Mouse (Mus musculus) megakaryocyte-erythroid progenitor cell, adult 5-6 weeks (primary cell): Measurements from ENCODE around the gene Olfr148. TPM values are rescaled to one million over a fixed set of nuclear protein-coding genes. Genes with fewer than 3 reads are reported as not detected.

ENCODE experiments used
- ATAC-seq: replicated peaks from 2 replicates; pipeline ENCODE4 v1.8.0; 2016; ENCODE audit warnings: mild to moderate bottlenecking, inconsistent platforms; ENCODE audit not compliant: severe bottlenecking, poor library complexity, low FRiP score, low TSS enrichment
- total RNA-seq, 2 experiments: library from RNA; stranded (forward) in 1 of 2; stranded (reverse) in 1 of 2; fragments of 200-1000, 215-1000 nt in 1 of 2; fragments of >200 nt in 1 of 2; fragmentation: Nextera tagmentation in 1 of 2; gene quantifications; 2 replicates each; pipeline ENCODE4 v1.2.3; 2014 to 2017

Gene Olfr148
- total RNA-seq (2014; fragmentation: Nextera tagmentation) (not detected in 2 replicates), total RNA-seq (2017) (not detected in 2 replicates)

GRCm38 (mm10) chr9:39610355-39610754, at the start of gene Olfr148:
Gene Olfr148 (plus strand): TSS chr9:39610655.
- no peak for ATAC-seq

GRCm38 (mm10) chr9:39575469-39575868, 35.0 kb upstream of the Olfr148 start, which contains the start of gene Olfr959:
Gene Olfr959 (minus strand): TSS chr9:39575569.
- no peak for ATAC-seq

GRCm38 (mm10) chr9:39577050-39577449, 33.4 kb upstream of the Olfr148 start:
- ATAC-seq = no peak

GRCm38 (mm10) chr9:39602536-39603332, 7.7 kb upstream of the Olfr148 start:
- no peak for ATAC-seq

- ATAC-seq = no peak
Measured at GRCm38 (mm10) chr9:39603333-39603845, 7.1 kb upstream of the Olfr148 start.

GRCm38 (mm10) chr9:39603999-39604453, 6.4 kb upstream of the Olfr148 start, which contains the start of gene AW551984:
Gene AW551984 (minus strand): TSS chr9:39604403.
- ATAC-seq = no peak

GRCm38 (mm10) chr9:39608497-39608896, 2.0 kb upstream of the Olfr148 start:
- ATAC-seq = no peak

GRCm38 (mm10) chr9:39611953-39612352, 1.5 kb downstream of the Olfr148 start:
- no peak for ATAC-seq

- ATAC-seq = no peak
Measured at GRCm38 (mm10) chr9:39621073-39621472, 10.6 kb downstream of the Olfr148 start, which contains the start of gene Olfr960. Gene Olfr960 (plus strand): TSS chr9:39621373.

- no peak for ATAC-seq
Measured at GRCm38 (mm10) chr9:39623783-39624182, 13.3 kb downstream of the Olfr148 start.

GRCm38 (mm10) chr9:39624711-39625110, 14.3 kb downstream of the Olfr148 start:
- no peak for ATAC-seq

GRCm38 (mm10) chr9:39629069-39629468, 18.6 kb downstream of the Olfr148 start:
- no peak for ATAC-seq

GRCm38 (mm10) chr9:39633913-39634594, 23.6 kb downstream of the Olfr148 start:
- no peak for ATAC-seq

GRCm38 (mm10) chr9:39644785-39645184, 34.3 kb downstream of the Olfr148 start, which contains the start of gene Olfr961:
Gene Olfr961 (plus strand): TSS chr9:39645085.
- ATAC-seq = no peak

GRCm38 (mm10) chr9:39647382-39647781, 36.9 kb downstream of the Olfr148 start:
- ATAC-seq = no peak

GRCm38 (mm10) chr9:39654756-39655396, 44.4 kb downstream of the Olfr148 start:
- no peak for ATAC-seq
